Mouse (Mus musculus) myocyte (in vitro differentiated cells): Measurements from ENCODE around the gene Itga10. TPM values are rescaled to one million over a fixed set of nuclear protein-coding genes. Genes with fewer than 3 reads are reported as not detected.

ENCODE experiments used
- H3K27me3 ChIP-seq: one replicate; pipeline ENCODE4 v1.6.1; 2011; ENCODE audit not compliant: control insufficient read depth, insufficient read depth, insufficient read length
- H3K36me3 ChIP-seq: one replicate; pipeline ENCODE4 v1.6.1; 2011; ENCODE audit not compliant: control insufficient read depth, insufficient read depth
- H3K4me2 ChIP-seq: one replicate; pipeline ENCODE4 v1.6.1; 2011; ENCODE audit warnings: low read depth, control low read depth
- H3K4me3 ChIP-seq: one replicate; pipeline ENCODE4 v1.5.1; 2011; ENCODE audit warnings: mild to moderate bottlenecking, control low read depth, moderate library complexity
- H3K79me2 ChIP-seq: one replicate; pipeline ENCODE4 v1.6.1; 2011; ENCODE audit not compliant: control insufficient read depth, insufficient read depth
- H3ac ChIP-seq: one replicate; pipeline ENCODE4 v1.6.1; 2011; ENCODE audit not compliant: control insufficient read depth, insufficient read length
- CEBPB ChIP-seq: IDR thresholded peaks from 2 replicates; pipeline ENCODE4 v1.6.1; 2011; ENCODE audit warnings: mild to moderate bottlenecking, moderate library complexity; ENCODE audit not compliant: poor library complexity, insufficient read depth, severe bottlenecking
- E2F4 ChIP-seq: IDR thresholded peaks from one replicate; pipeline ENCODE4 v1.6.1; 2011; ENCODE audit warnings: mild to moderate bottlenecking, control low read depth, moderate library complexity; ENCODE audit not compliant: insufficient read depth
- MAX ChIP-seq: IDR thresholded peaks from one replicate; pipeline ENCODE4 v1.6.1; 2011; ENCODE audit warnings: low read depth, mild to moderate bottlenecking, control low read depth
- MYOD1 ChIP-seq, 3 experiments: IDR thresholded peaks; one replicate each; pipeline ENCODE4 v1.6.1; 2011; ENCODE audit warnings: control low read depth in 2 of 3, low read depth in 2 of 3, mild to moderate bottlenecking in 2 of 3, moderate library complexity in 1 of 3; ENCODE audit not compliant: insufficient read length in 2 of 3, control insufficient read depth in 1 of 3
- MYOG ChIP-seq, 3 experiments: IDR thresholded peaks; one replicate each; pipeline ENCODE4 v1.6.1; 2011; ENCODE audit warnings: control low read depth in 2 of 3, low read depth in 2 of 3, mild to moderate bottlenecking in 2 of 3; ENCODE audit not compliant: insufficient read length in 2 of 3, control insufficient read depth in 1 of 3, insufficient read depth in 1 of 3
- POLR2A ChIP-seq: IDR thresholded peaks from one replicate; pipeline ENCODE4 v1.6.1; 2011; ENCODE audit warnings: low read depth, mild to moderate bottlenecking, control low read depth, moderate library complexity; ENCODE audit not compliant: insufficient read length
- POLR2AphosphoS2 ChIP-seq: IDR thresholded peaks from one replicate; pipeline ENCODE4 v1.6.1; 2011; ENCODE audit warnings: low read depth, control low read depth; ENCODE audit not compliant: insufficient read length
- REST ChIP-seq: IDR thresholded peaks from one replicate; pipeline ENCODE4 v1.6.1; 2011; ENCODE audit warnings: mild to moderate bottlenecking, control low read depth, moderate library complexity; ENCODE audit not compliant: insufficient read depth, insufficient read length
- SRF ChIP-seq: IDR thresholded peaks from one replicate; pipeline ENCODE4 v1.6.1; 2011; ENCODE audit warnings: low read depth; ENCODE audit not compliant: control insufficient read depth, insufficient read length
- TCF12 ChIP-seq: IDR thresholded peaks from one replicate; pipeline ENCODE4 v1.6.1; 2011; ENCODE audit warnings: mild to moderate bottlenecking, control low read depth; ENCODE audit not compliant: poor library complexity, insufficient read depth, severe bottlenecking
- TCF3 ChIP-seq: IDR thresholded peaks from one replicate; pipeline ENCODE4 v1.6.1; 2011; ENCODE audit warnings: low read depth, control low read depth; ENCODE audit not compliant: insufficient read length
- USF1 ChIP-seq: IDR thresholded peaks from one replicate; pipeline ENCODE4 v1.6.1; 2011; ENCODE audit warnings: low read depth, mild to moderate bottlenecking, control low read depth, moderate library complexity
- polyA plus RNA-seq: library from polyadenylated mRNA; unstranded; fragments of >200 nt; fragmentation: generic; extraction: Trizol; gene quantifications from one replicate; pipeline ENCODE4 v1.2.1, GENCODE M21; 2012; ENCODE audit warnings: missing spikeins

Itga10 gene
- 1.9 TPM for polyA plus RNA-seq

GRCm38 (mm10) chr3:96645018-96645649 is at the start of gene Itga10:
Gene Itga10, plus strand, starts transcription at chr3:96645584.
- no peak within 1 kb of the TSS for H3K4me3 ChIP-seq
- H3ac ChIP-seq: no peak within 1 kb of the TSS
- H3K36me3 ChIP-seq: peaks cover 12% of the 10 kb centered on the region
- H3K27me3 ChIP-seq: no peaks in the 10 kb centered on the region
- H3K4me2 ChIP-seq: peak within 1 kb of the TSS; percentile 34
- TF ChIP-seq TCF12 (no peak), E2F4 (no peak), POLR2A (no peak), CEBPB (no peak), TCF3 (no peak), SRF (no peak), MYOG (IDR thresholded peaks at IDR 0.05; ENCODE audit: control insufficient read depth in 1 of 3, insufficient read depth in 1 of 3, insufficient read length in 2 of 3, low read depth in 2 of 3) (no peak), MYOD1 (IDR thresholded peaks at IDR 0.05; ENCODE audit: control insufficient read depth in 1 of 3, insufficient read length in 2 of 3, low read depth in 2 of 3) (no peak), MAX (no peak)
- no peaks in the 10 kb centered on the region for H3K79me2 ChIP-seq

- TF ChIP-seq MYOD1 (IDR thresholded peaks at IDR 0.05; ENCODE audit: control insufficient read depth in 1 of 3, insufficient read length in 2 of 3, low read depth in 2 of 3) (peak in 1 of 3 experiments; percentile 22), E2F4 (no peak), TCF3 (no peak), POLR2AphosphoS2 (no peak)
- no peaks in the 10 kb centered on the region for H3K36me3 ChIP-seq
- H3K27me3 ChIP-seq: no peaks in the 10 kb centered on the region
- peak overlapping the region; percentile 98 for H3K4me2 ChIP-seq
- peaks cover 8% of the 10 kb centered on the region for H3K79me2 ChIP-seq
- peak overlapping the region; percentile 51 for H3K4me3 ChIP-seq
- H3ac ChIP-seq: no peak overlapping the region
Observed at GRCm38 (mm10) chr3:96595661-96596060, 49.7 kb upstream of the Itga10 start.

- H3ac ChIP-seq: peak within 1 kb of the TSS; percentile 50
- peaks cover 8% of the 10 kb centered on the region for H3K79me2 ChIP-seq
- peak within 1 kb of the TSS; percentile 51 for H3K4me3 ChIP-seq
- no peaks in the 10 kb centered on the region for H3K27me3 ChIP-seq
- H3K36me3 ChIP-seq: no peaks in the 10 kb centered on the region
- no peak for TF ChIP-seq USF1
- no peak for TF ChIP-seq POLR2AphosphoS2
- TF ChIP-seq CEBPB: no peak
- no peak for TF ChIP-seq MAX
- no peak for TF ChIP-seq TCF12
- no peak for TF ChIP-seq POLR2A
- no peak for TF ChIP-seq E2F4
- TF ChIP-seq SRF: no peak
- no peak for TF ChIP-seq MYOD1 (IDR thresholded peaks at IDR 0.05; ENCODE audit: control insufficient read depth in 1 of 3, insufficient read length in 2 of 3, low read depth in 2 of 3)
- no peak for TF ChIP-seq MYOG (IDR thresholded peaks at IDR 0.05; ENCODE audit: control insufficient read depth in 1 of 3, insufficient read depth in 1 of 3, insufficient read length in 2 of 3, low read depth in 2 of 3)
- no peak for TF ChIP-seq TCF3
- peak within 1 kb of the TSS; percentile 98 for H3K4me2 ChIP-seq
Observed at GRCm38 (mm10) chr3:96596228-96596707, 49.1 kb upstream of the Itga10 start, which contains the start of gene Ankrd34a. Gene Ankrd34a, plus strand, starts transcription at chr3:96596636.

GRCm38 (mm10) chr3:96596855-96597254 is 48.5 kb upstream of the Itga10 start:
- Histone ChIP-seq H3K4me3 (peak overlapping the region; percentile 51), H3K79me2 (peaks cover 14% of the 10 kb centered on the region), H3K36me3 (no peaks in the 10 kb centered on the region), H3K27me3 (no peaks in the 10 kb centered on the region), H3ac (peak overlapping the region; percentile 50), H3K4me2 (peak overlapping the region; percentile 98)
- TF ChIP-seq TCF12: no peak
- TF ChIP-seq MYOG (IDR thresholded peaks at IDR 0.05; ENCODE audit: control insufficient read depth in 1 of 3, insufficient read depth in 1 of 3, insufficient read length in 2 of 3, low read depth in 2 of 3): no peak
- TF ChIP-seq MYOD1 (IDR thresholded peaks at IDR 0.05; ENCODE audit: control insufficient read depth in 1 of 3, insufficient read length in 2 of 3, low read depth in 2 of 3): no peak
- no peak for TF ChIP-seq E2F4
- TF ChIP-seq SRF: no peak
- no peak for TF ChIP-seq MAX
- no peak for TF ChIP-seq USF1
- TF ChIP-seq POLR2A: no peak
- no peak for TF ChIP-seq POLR2AphosphoS2
- no peak for TF ChIP-seq TCF3
- TF ChIP-seq REST: no peak
- TF ChIP-seq CEBPB: no peak

- Histone ChIP-seq H3K79me2 (peaks cover 18% of the 10 kb centered on the region), H3K27me3 (no peaks in the 10 kb centered on the region), H3K4me3 (peak overlapping the region; percentile 51), H3K4me2 (peak overlapping the region; percentile 98), H3K36me3 (no peaks in the 10 kb centered on the region), H3ac (peak overlapping the region; percentile 50)
- TF ChIP-seq CEBPB: no peak
- TF ChIP-seq MAX: no peak
- no peak for TF ChIP-seq MYOD1 (IDR thresholded peaks at IDR 0.05; ENCODE audit: control insufficient read depth in 1 of 3, insufficient read length in 2 of 3, low read depth in 2 of 3)
- TF ChIP-seq POLR2AphosphoS2: peak; percentile 15
- TF ChIP-seq E2F4: no peak
- no peak for TF ChIP-seq SRF
- no peak for TF ChIP-seq USF1
- peak; percentile 1 for TF ChIP-seq REST
- no peak for TF ChIP-seq POLR2A
- no peak for TF ChIP-seq TCF12
- no peak for TF ChIP-seq MYOG (IDR thresholded peaks at IDR 0.05; ENCODE audit: control insufficient read depth in 1 of 3, insufficient read depth in 1 of 3, insufficient read length in 2 of 3, low read depth in 2 of 3)
- no peak for TF ChIP-seq TCF3
Observed at GRCm38 (mm10) chr3:96597435-96597891, 47.9 kb upstream of the Itga10 start.
